ENCODE assay signal across 12 mouse cellular contexts in the genomic region with DNA sequence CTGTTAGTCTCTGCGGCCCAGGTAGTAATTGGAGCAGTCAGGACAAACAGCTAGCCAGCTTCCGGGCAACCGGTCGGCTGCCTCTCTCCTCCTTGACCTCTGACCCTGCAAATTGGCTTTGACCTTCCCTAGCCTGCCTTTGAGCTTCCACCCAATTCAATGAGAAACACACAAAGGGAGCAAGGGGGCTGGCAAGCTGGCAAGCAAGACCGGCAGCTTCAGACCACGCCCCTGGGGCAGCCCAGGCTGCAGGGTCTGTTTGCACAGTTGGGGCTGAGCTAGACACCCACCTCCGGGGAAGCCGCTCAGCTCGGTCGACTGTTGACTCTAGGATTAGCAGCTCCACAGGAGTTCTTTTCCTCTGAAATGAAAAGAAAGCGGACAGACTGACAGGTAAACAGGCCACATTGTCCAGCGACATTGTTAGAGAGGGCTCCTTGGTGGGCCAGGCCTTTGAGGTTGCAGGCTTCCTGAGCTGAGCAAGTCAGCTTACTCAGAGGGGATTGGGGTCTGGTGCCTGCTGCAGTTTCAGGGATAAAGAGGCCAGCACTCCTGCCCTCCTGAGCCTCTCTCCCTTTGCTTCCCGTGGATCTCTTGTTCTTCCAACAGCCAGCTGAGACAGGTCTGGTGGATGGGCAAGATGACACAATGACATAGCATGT.
A peak's percentile ranks its signal among the peaks of the same experiment; 100 is the strongest.
DNase-seq lines count a peak whose midpoint lies in the region; ATAC-seq lines count a peak whose summit lies in the region.
"Had no signal": no experiment of that assay in that cellular context is flagged by ENCODE, and none has a peak within 500 bp of the region (broad histone marks: within the 10 kb centered on the region; RNA-seq: fewer than 3 reads in every experiment).

No protein-coding gene starts in this region.

- DNase-seq in midbrain, embryonic 11.5 days (ENCODE audit: low spot score, missing footprints) = peak; percentile 95
- peak; percentile 13 for DNase-seq in lung, postnatal 25 days (ENCODE audit: low spot score)
- DNase-seq in yolk sac, embryonic 10.5 days (ENCODE audit: low spot score) = peak; percentile 84
- no peak for DNase-seq in heart, postnatal 10 days
- DNase-seq in left cerebral cortex, postnatal 36 days (ENCODE audit: low spot score in 2 of 2) = no peak
- DNase-seq in spleen, adult 12 weeks (ENCODE audit: low spot score) = no peak
- DNase-seq: gastrocnemius, postnatal 10 days; thymus, postnatal 25 days had no signal

- WGBS in midbrain, embryonic 11.5 days = 2% methylated on average over 13 of the region's 13 CpGs
- WGBS in midbrain, embryonic 16.5 days = 7% methylated on average over 13 of the region's 13 CpGs
- 7% methylated on average over 13 of the region's 13 CpGs for WGBS in forebrain, embryonic 16.5 days

- ATAC-seq in midbrain, embryonic 11.5 days (ENCODE audit: low FRiP score) = peak; percentile 94
- no peak for ATAC-seq in midbrain, embryonic 16.5 days
- peak; percentile 48 for ATAC-seq in forebrain, embryonic 16.5 days

- no peak overlapping the region for H3K4me2 ChIP-seq in midbrain, embryonic 11.5 days
- H3K4me2 ChIP-seq in midbrain, embryonic 16.5 days (ENCODE audit: low read length) = no peak overlapping the region
- H3K4me2 ChIP-seq in forebrain, embryonic 16.5 days (ENCODE audit: low read length) = no peak overlapping the region
- H3K4me2 ChIP-seq: embryonic facial prominence, embryonic 12.5 days had no signal

- intact Hi-C loops in heart, postnatal 10 days (cut with DNase I) = no loop called here
- intact Hi-C loops in left cerebral cortex, postnatal 36 days (cut with DNase I) = no loop called here

- peaks cover 25% of the 10 kb centered on the region for H3K4me1 ChIP-seq in midbrain, embryonic 11.5 days (ENCODE audit: control insufficient read depth, insufficient read depth, low read length)
- H3K4me1 ChIP-seq in midbrain, embryonic 16.5 days (ENCODE audit: control insufficient read depth, insufficient read depth, low read length) = no peaks in the 10 kb centered on the region; the same call in 1 of the 2 replicates
- H3K4me1 ChIP-seq in forebrain, embryonic 16.5 days (replicated peaks; ENCODE audit: control insufficient read depth, insufficient read depth, low read length) = peaks cover 4% of the 10 kb centered on the region; the same call in 1 of the 2 replicates

- no peaks in the 10 kb centered on the region for H3K36me3 ChIP-seq in midbrain, embryonic 11.5 days (ENCODE audit: control insufficient read depth, insufficient read depth, low read length)
- H3K36me3 ChIP-seq in midbrain, embryonic 16.5 days (ENCODE audit: control insufficient read depth, insufficient read depth, low read length) = no peaks in the 10 kb centered on the region
- H3K36me3 ChIP-seq in forebrain, embryonic 16.5 days (ENCODE audit: control insufficient read depth, insufficient read depth) = no peaks in the 10 kb centered on the region
- H3K36me3 ChIP-seq: embryonic facial prominence, embryonic 12.5 days; G1E had no signal

- no peak overlapping the region for H3K9ac ChIP-seq in midbrain, embryonic 11.5 days (ENCODE audit: low read length)
- H3K9ac ChIP-seq in midbrain, embryonic 16.5 days (ENCODE audit: low read depth, low read length) = no peak overlapping the region
- H3K9ac ChIP-seq in forebrain, embryonic 16.5 days (replicated peaks; ENCODE audit: low read depth, low read length) = no peak overlapping the region
- H3K9ac ChIP-seq: embryonic facial prominence, embryonic 12.5 days had no signal

- peaks cover 52% of the 10 kb centered on the region for H3K27me3 ChIP-seq in midbrain, embryonic 11.5 days (ENCODE audit: control insufficient read depth, insufficient read depth, low read length)
- no peaks in the 10 kb centered on the region; the same call in 1 of the 2 replicates for H3K27me3 ChIP-seq in midbrain, embryonic 16.5 days (ENCODE audit: control insufficient read depth, insufficient read depth, low read depth, low read length)
- no peaks in the 10 kb centered on the region for H3K27me3 ChIP-seq in forebrain, embryonic 16.5 days (replicated peaks; ENCODE audit: control insufficient read depth, insufficient read depth, low read length)
- H3K27me3 ChIP-seq: embryonic facial prominence, embryonic 12.5 days had no signal

- H3K9me3 ChIP-seq in midbrain, embryonic 11.5 days (ENCODE audit: control insufficient read depth, low read length) = no peaks in the 10 kb centered on the region
- H3K9me3 ChIP-seq in midbrain, embryonic 16.5 days (replicated peaks; ENCODE audit: control insufficient read depth, low read length, poor library complexity, severe bottlenecking) = no peaks in the 10 kb centered on the region
- H3K9me3 ChIP-seq in forebrain, embryonic 16.5 days (ENCODE audit: control insufficient read depth, low read length) = no peaks in the 10 kb centered on the region
- H3K9me3 ChIP-seq: embryonic facial prominence, embryonic 12.5 days had no signal

- no peak overlapping the region for H3K4me3 ChIP-seq in midbrain, embryonic 11.5 days (ENCODE audit: low read depth, low read length)
- H3K4me3 ChIP-seq in midbrain, embryonic 16.5 days (ENCODE audit: low read depth, low read length) = no peak overlapping the region
- H3K4me3 ChIP-seq in forebrain, embryonic 16.5 days (replicated peaks; ENCODE audit: low read length) = no peak overlapping the region
- H3K4me3 ChIP-seq: embryonic facial prominence, embryonic 12.5 days had no signal

- H3K27ac ChIP-seq in midbrain, embryonic 11.5 days (ENCODE audit: low read depth, low read length) = peak overlapping the region; percentile 32; the same call in 1 of the 2 replicates
- no peak overlapping the region for H3K27ac ChIP-seq in midbrain, embryonic 16.5 days (ENCODE audit: low read length)
- no peak overlapping the region for H3K27ac ChIP-seq in forebrain, embryonic 16.5 days (ENCODE audit: low read length)
- H3K27ac ChIP-seq: embryonic facial prominence, embryonic 12.5 days had no signal

Comparison
In these comparisons a context has a peak if more than half of its experiments do, and no peak if none do; other contexts are left out.
1. DNase-seq: peak in midbrain, embryonic 11.5 days (single experiment), lung, postnatal 25 days (single experiment) and yolk sac, embryonic 10.5 days (single experiment); none in heart, postnatal 10 days (0 of 2), left cerebral cortex, postnatal 36 days (0 of 2) and spleen, adult 12 weeks (single experiment).